Mouse (Mus musculus) liver, embryonic 11.5 days (tissue): ENCODE data around the gene Tm9sf3. TPM values are rescaled to one million over a fixed set of nuclear protein-coding genes. Genes with fewer than 3 reads are reported as not detected.

Experiments
- ATAC-seq: fragments of 200-750 bp; cut with Nextera tagmentation; replicated peaks from 2 replicates; pipeline ENCODE4 v1.8.0; 2017; ENCODE audit warnings: moderate number of reproducible peaks, mild to moderate bottlenecking, moderate TSS enrichment, moderate library complexity; ENCODE audit not compliant: low FRiP score
- DNase-seq: peaks from one replicate; pipeline ENCODE4 v3.0.0-alpha.2; 2017; ENCODE audit warnings: low spot score
- H3K27ac ChIP-seq: fragments of 300-500 bp; sonication (generic); 2 replicates; pipeline ENCODE4 v1.5.1; 2014; ENCODE audit warnings: mild to moderate bottlenecking, low read depth, low read length, control low read depth
- H3K27me3 ChIP-seq: fragments of 300-500 bp; sonication (generic); replicated peaks from 2 replicates; pipeline ENCODE4 v1.6.1; 2014; ENCODE audit warnings: low read length, mixed read lengths; ENCODE audit not compliant: control insufficient read depth, insufficient read depth
- H3K36me3 ChIP-seq: fragments of 300-500 bp; sonication (generic); 2 replicates; pipeline ENCODE4 v1.6.1; 2014; ENCODE audit warnings: mild to moderate bottlenecking, low read length, moderate library complexity, mixed read lengths; ENCODE audit not compliant: control insufficient read depth, insufficient read depth
- H3K4me1 ChIP-seq: fragments of 300-500 bp; sonication (generic); replicated peaks from 2 replicates; pipeline ENCODE4 v1.6.1; 2014; ENCODE audit warnings: low read length, mixed read lengths; ENCODE audit not compliant: control insufficient read depth, insufficient read depth
- H3K4me2 ChIP-seq: fragments of 300-500 bp; sonication (generic); 2 replicates; pipeline ENCODE4 v1.6.1; 2014; ENCODE audit warnings: mild to moderate bottlenecking, control low read depth, moderate library complexity
- H3K4me3 ChIP-seq: fragments of 300-500 bp; sonication (generic); 2 replicates; pipeline ENCODE4 v1.5.1; 2014; ENCODE audit warnings: low read depth, low read length, control low read depth
- H3K9ac ChIP-seq: fragments of 300-500 bp; sonication (generic); 2 replicates; pipeline ENCODE4 v1.6.1; 2014; ENCODE audit warnings: low read depth, low read length, control low read depth
- H3K9me3 ChIP-seq: fragments of 300-500 bp; sonication (generic); 2 replicates; pipeline ENCODE4 v1.6.1; 2016; ENCODE audit warnings: low read length, inconsistent platforms, mixed read lengths; ENCODE audit not compliant: control insufficient read depth
- WGBS: fragments of 180-500 bp; shearing (Covaris S2); extraction: QIAGEN DNeasy Blood & Tissue Kit; methylation state at CpG from one replicate; pipeline ENCODE4 v1.1.7; 2014; 5-methylcytosine and 5-hydroxymethylcytosine counted together
- polyA plus RNA-seq: library from polyadenylated mRNA; unstranded; fragments of >200 nt; fragmentation: Nextera tagmentation; extraction: Ambion mirVana; gene quantifications from 2 replicates; pipeline ENCODE4 v1.2.1, GENCODE M21; 2014

Gene Tm9sf3
- polyA plus RNA-seq, 1 experiment from 2014 or later, result 112 TPM

- H3K27ac ChIP-seq, result no peak overlapping the region
- ATAC-seq (no peak), DNase-seq (no peak)
- H3K4me3 ChIP-seq, result no peak overlapping the region
- no peaks in the 10 kb centered on the region for H3K27me3 ChIP-seq
- H3K4me1 ChIP-seq, result no peaks in the 10 kb centered on the region
- H3K4me2 ChIP-seq, result no peak overlapping the region
- WGBS, result 71% methylated on average over 2 of the region's 2 CpGs
- H3K36me3 ChIP-seq, result no peaks in the 10 kb centered on the region
- no peak overlapping the region for H3K9ac ChIP-seq
- no peaks in the 10 kb centered on the region for H3K9me3 ChIP-seq
Measured at GRCm38 (mm10) chr19:41176881-41177280, 86.9 kb downstream of the Tm9sf3 start.

- DNase-seq (no peak), ATAC-seq (no peak)
- no peak overlapping the region for H3K4me2 ChIP-seq
- H3K9ac ChIP-seq, result no peak overlapping the region
- WGBS, result 81% methylated on average over 5 of the region's 5 CpGs
- no peaks in the 10 kb centered on the region for H3K4me1 ChIP-seq
- H3K36me3 ChIP-seq, result no peaks in the 10 kb centered on the region
- H3K9me3 ChIP-seq, result no peaks in the 10 kb centered on the region
- no peak overlapping the region for H3K27ac ChIP-seq
- no peaks in the 10 kb centered on the region for H3K27me3 ChIP-seq
- no peak overlapping the region for H3K4me3 ChIP-seq
Measured at GRCm38 (mm10) chr19:41165914-41166235, 97.9 kb downstream of the Tm9sf3 start.

DNA sequence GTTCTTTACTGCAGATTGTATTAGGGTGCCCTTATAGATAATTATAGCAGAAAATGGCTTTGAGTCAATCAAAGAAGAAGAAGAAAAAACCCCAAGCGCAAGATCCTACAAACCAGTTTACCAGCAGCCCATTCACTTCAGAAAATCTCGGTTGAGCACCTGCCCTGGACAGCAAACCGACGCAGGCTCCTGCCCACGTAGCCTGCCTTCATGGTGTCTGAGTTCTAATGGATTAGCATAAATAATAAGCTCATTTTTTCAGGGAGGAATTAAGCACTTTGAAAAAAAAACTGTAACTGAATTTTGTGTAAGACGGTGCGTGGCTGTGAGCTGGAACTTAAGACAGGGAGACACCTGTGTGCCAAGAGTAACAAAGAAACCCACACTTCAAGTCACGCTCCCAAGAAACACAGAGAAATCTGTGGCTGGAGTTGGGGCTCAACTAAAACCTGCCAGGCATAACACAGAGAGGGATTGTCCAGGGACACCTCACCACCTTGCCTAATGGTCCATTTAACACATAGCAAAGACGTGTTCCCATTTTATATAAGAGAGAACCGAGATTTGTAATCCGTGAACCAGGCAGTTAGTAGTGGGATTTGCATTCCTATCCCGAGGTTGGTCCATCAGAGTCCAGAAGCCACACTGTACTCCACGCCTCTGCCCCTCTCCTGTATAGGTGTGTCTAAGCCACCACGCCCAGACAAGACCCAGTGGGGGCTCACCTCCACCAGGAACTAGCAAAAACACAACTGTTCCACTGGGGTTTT lies 98.5 kb downstream of the Tm9sf3 start:
- Histone ChIP-seq H3K9ac (no peak overlapping the region), H3K4me1 (no peaks in the 10 kb centered on the region), H3K27me3 (no peaks in the 10 kb centered on the region), H3K27ac (no peak overlapping the region), H3K9me3 (no peaks in the 10 kb centered on the region), H3K4me3 (no peak overlapping the region), H3K36me3 (no peaks in the 10 kb centered on the region), H3K4me2 (no peak overlapping the region)
- DNase-seq (no peak), ATAC-seq (no peak)
- 77% methylated on average over 14 of the region's 14 CpGs for WGBS

- Histone ChIP-seq H3K36me3 (no peaks in the 10 kb centered on the region), H3K4me2 (no peak overlapping the region), H3K9ac (no peak overlapping the region), H3K4me3 (no peak overlapping the region), H3K27ac (no peak overlapping the region), H3K27me3 (no peaks in the 10 kb centered on the region), H3K4me1 (no peaks in the 10 kb centered on the region), H3K9me3 (no peaks in the 10 kb centered on the region)
- 83% methylated on average over 10 of the region's 10 CpGs for WGBS
- DNase-seq, result no peak
- ATAC-seq, result no peak
Measured at GRCm38 (mm10) chr19:41164447-41165095, 99.2 kb downstream of the Tm9sf3 start.

Other genes with a start within 250 kb of the Tm9sf3 start
- gene Dntt, start 234.7 kb downstream of the Tm9sf3 start, polyA plus RNA-seq, result 0.09 TPM in 1 of 2 replicates, not detected in the other
- gene Opalin, start 186.9 kb downstream of the Tm9sf3 start, polyA plus RNA-seq, result not detected in 2 replicates
- not detected in 2 replicates for gene Tll2, start 57.2 kb downstream of the Tm9sf3 start, polyA plus RNA-seq
- 5.4 and 5.6 TPM in 2 replicates for gene Pik3ap1, start 121.1 kb upstream of the Tm9sf3 start, polyA plus RNA-seq
- gene Lcor, start 218.6 kb upstream of the Tm9sf3 start, polyA plus RNA-seq, result 10.0 and 10.4 TPM in 2 replicates